Mouse (Mus musculus) forebrain, embryonic 14.5 days (tissue): ENCODE measurements at regions not wholly inside any gene's neighbourhood (a gene's known extent, or its start where the extent isn't known, plus 50 kb on each side); places are given as distances from the start of the nearest gene placed in this dataset.
"Not testable (repeated sequence)": the region's sequence is repeated elsewhere in the genome, so short reads cannot be mapped to it uniquely, and the experiment has no call there.

Experiments used
- ATAC-seq: fragments of 200-750 bp; cut with Nextera tagmentation; 2 replicates; pipeline ENCODE4 v1.8.0; 2017; ENCODE audit warnings: mild to moderate bottlenecking, moderate library complexity
- DNase-seq: peaks from one replicate; pipeline ENCODE4 v3.0.0-alpha.2; 2015; ENCODE audit warnings: low spot score
- H3K27ac ChIP-seq: fragments of 300-500 bp; sonication (generic); 2 replicates; pipeline ENCODE4 v1.5.1; 2014; ENCODE audit warnings: low read depth, mild to moderate bottlenecking, control low read depth, low read length, moderate library complexity
- H3K27me3 ChIP-seq: fragments of 300-500 bp; sonication (generic); replicated peaks from 2 replicates; pipeline ENCODE4 v1.6.1; 2014; ENCODE audit warnings: low read length, control low read depth, mixed read lengths; ENCODE audit not compliant: control insufficient read depth, insufficient read depth
- H3K36me3 ChIP-seq: fragments of 300-500 bp; sonication (generic); 2 replicates; pipeline ENCODE4 v1.6.1; 2014; ENCODE audit warnings: low read length, control low read depth; ENCODE audit not compliant: control insufficient read depth, insufficient read depth
- H3K4me1 ChIP-seq: fragments of 300-500 bp; sonication (generic); 2 replicates; pipeline ENCODE4 v1.6.1; 2014; ENCODE audit warnings: antibody characterized with exemption, low read length, control low read depth; ENCODE audit not compliant: control insufficient read depth, insufficient read depth
- H3K4me2 ChIP-seq: fragments of 300-500 bp; sonication (generic); 2 replicates; pipeline ENCODE4 v1.6.1; 2014; ENCODE audit warnings: mild to moderate bottlenecking, control low read depth, low read length
- H3K4me3 ChIP-seq: fragments of 300-500 bp; sonication (generic); 2 replicates; pipeline ENCODE4 v1.5.1; 2014; ENCODE audit warnings: low read depth, low read length, control low read depth
- H3K9ac ChIP-seq: fragments of 300-500 bp; sonication (generic); 2 replicates; pipeline ENCODE4 v1.6.1; 2014; ENCODE audit warnings: mild to moderate bottlenecking, low read length, control low read depth, moderate library complexity
- H3K9me3 ChIP-seq: fragments of 300-500 bp; sonication (generic); replicated peaks from 2 replicates; pipeline ENCODE4 v1.6.1; 2016; ENCODE audit warnings: low read length, control low read depth, mixed read lengths; ENCODE audit not compliant: control insufficient read depth
- WGBS: fragments of 180-500 bp; shearing (Covaris S2); extraction: QIAGEN DNeasy Blood & Tissue Kit; methylation state at CpG from one replicate; pipeline ENCODE4 v1.1.7; 2014; 5-methylcytosine and 5-hydroxymethylcytosine counted together

DNA sequence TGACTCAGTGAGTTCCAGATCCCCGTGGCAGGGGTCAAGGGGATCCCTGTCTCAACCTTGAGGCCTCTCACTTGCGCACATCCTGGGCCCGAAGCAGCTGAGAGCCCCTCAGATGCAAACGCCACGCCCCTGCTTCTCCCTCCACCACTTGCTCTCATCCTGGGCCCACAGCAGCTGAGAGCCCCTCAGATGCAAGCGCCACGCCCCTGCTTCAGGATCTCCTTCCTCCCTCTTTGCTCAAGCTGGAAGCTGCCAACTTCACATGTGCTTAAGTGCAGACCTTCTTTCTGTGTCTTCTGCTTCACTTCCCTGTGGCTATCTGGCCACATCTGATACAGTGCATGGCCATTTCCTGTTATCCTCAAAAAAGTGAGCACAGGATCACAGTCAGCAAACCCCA, 416.1 kb upstream of the Ercc4 start:
- DNase-seq (no peak), ATAC-seq (no peak)
- WGBS, result 79% methylated on average over 7 of the region's 7 CpGs
- no peak overlapping the region for H3K4me2 ChIP-seq
- no peak overlapping the region for H3K4me3 ChIP-seq
- no peaks in the 10 kb centered on the region for H3K4me1 ChIP-seq
- no peak overlapping the region for H3K9ac ChIP-seq
- no peaks in the 10 kb centered on the region for H3K36me3 ChIP-seq
- no peaks in the 10 kb centered on the region for H3K27me3 ChIP-seq
- H3K9me3 ChIP-seq, result no peaks in the 10 kb centered on the region
- H3K27ac ChIP-seq, result no peak overlapping the region

DNA sequence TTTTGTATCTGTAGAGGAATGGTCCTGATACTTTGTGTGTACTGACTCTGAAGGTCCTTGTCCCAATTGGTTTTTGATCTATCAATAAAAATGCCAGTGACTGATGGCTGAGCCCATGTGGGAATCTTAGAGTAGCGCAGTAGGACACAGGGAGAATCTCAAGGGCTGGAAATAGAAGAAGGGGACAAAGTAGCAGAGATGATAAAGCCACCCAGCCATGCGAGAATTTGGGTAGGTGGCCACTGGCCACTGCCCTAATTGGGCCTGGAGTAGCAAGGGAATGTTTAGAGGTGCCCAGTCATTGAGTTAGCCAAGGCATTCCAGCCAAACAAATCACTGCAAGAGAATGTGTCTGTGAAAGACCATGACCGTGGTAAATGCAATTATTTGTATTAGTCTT, 414.8 kb upstream of the Ercc4 start:
- DNase-seq, result no peak
- no peak overlapping the region for H3K9ac ChIP-seq
- H3K9me3 ChIP-seq, result no peaks in the 10 kb centered on the region
- H3K4me2 ChIP-seq, result no peak overlapping the region
- no peak for ATAC-seq
- H3K27ac ChIP-seq, result no peak overlapping the region
- WGBS, result 79% methylated on average over 3 of the region's 3 CpGs
- H3K4me1 ChIP-seq, result no peaks in the 10 kb centered on the region
- H3K27me3 ChIP-seq, result no peaks in the 10 kb centered on the region
- no peak overlapping the region for H3K4me3 ChIP-seq
- H3K36me3 ChIP-seq, result no peaks in the 10 kb centered on the region

DNA sequence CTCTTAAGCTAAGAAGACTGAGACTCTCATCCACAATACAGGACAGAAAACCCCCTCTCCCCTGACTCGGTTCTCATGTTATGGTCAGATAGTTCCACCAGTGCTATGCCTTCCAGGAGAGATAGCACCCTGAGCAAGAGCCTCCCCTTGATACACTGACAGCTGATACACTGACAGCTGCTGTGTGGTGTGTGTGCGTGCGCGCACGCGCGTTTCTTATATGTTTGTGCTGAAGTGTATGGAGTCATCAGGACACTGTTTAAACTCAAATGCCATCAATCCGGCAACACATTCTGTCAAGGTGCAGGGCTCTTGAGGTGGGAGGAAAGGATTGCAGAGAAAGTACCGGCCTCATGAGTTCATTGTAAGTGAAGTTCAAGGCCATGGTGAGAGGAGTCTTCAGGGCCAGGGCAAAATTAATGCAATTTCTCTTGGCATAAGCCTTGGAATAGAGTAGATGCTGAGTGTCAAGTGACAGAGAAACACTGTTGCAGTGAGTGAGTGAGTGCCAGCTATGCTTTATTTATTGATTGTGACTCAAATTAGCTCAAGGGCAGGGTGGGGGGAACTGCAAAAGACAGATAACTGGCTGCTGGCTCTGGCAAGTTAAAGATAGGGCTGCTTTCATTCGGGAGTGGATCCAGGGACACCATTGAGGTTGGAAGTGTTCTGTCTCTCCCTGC, 412.4 kb upstream of the Ercc4 start:
- Histone ChIP-seq H3K9me3 (no peaks in the 10 kb centered on the region), H3K27me3 (no peaks in the 10 kb centered on the region), H3K4me3 (no peak overlapping the region), H3K27ac (no peak overlapping the region), H3K4me2 (no peak overlapping the region), H3K36me3 (no peaks in the 10 kb centered on the region), H3K9ac (no peak overlapping the region), H3K4me1 (no peaks in the 10 kb centered on the region)
- ATAC-seq (no peak), DNase-seq (no peak)
- 91% methylated on average over 10 of the region's 10 CpGs for WGBS

DNA sequence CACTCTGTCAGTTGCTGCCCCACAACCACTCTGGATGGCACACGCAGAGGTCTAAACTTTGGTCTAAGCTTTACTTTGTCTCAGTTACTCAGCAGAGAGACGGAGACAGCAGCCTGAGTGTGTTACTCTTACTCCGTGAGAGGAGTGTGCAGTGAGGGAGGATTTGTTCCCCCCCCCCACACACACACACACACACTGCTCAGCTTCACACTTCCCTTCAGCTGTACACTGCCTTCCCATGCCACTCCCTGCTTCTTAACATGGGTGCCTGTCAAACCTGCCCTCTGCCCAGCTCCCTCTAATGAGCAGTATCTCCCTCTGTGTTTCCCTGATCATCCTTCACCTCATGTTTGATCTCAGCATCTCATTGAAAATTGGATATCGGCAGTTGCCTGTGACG, 409.9 kb upstream of the Ercc4 start:
- no peaks in the 10 kb centered on the region for H3K36me3 ChIP-seq
- peak; percentile 72; the same call in 1 of the 2 replicates for ATAC-seq
- H3K4me2 ChIP-seq, result no peak overlapping the region
- H3K9me3 ChIP-seq, result no peaks in the 10 kb centered on the region
- H3K27me3 ChIP-seq, result no peaks in the 10 kb centered on the region
- 28% methylated on average over 5 of the region's 5 CpGs for WGBS
- H3K4me1 ChIP-seq, result no peaks in the 10 kb centered on the region
- H3K4me3 ChIP-seq, result no peak overlapping the region
- H3K27ac ChIP-seq, result no peak overlapping the region
- no peak overlapping the region for H3K9ac ChIP-seq
- DNase-seq, result no peak

DNA sequence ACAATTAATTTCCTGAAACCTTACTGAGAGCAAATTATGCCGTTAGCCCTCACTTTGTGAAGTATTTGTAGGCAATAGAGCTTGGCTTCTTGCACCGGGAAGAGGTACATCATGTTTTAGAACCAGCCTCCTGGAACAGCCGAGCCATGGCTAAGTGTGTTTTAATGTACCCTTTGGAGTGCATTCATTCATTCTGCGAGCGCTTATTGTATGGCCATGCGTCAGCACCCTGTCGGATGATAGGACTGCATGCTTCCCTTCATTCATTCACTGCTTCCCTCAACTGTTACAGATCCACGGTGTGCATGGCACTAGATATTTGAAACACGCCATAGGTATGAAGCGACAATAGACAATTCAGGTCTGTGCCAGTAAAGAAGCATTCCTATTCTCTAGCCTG, 409.4 kb upstream of the Ercc4 start:
- WGBS, result 41% methylated on average over 10 of the region's 10 CpGs
- H3K4me1 ChIP-seq, result no peaks in the 10 kb centered on the region
- H3K4me2 ChIP-seq, result no peak overlapping the region
- H3K9me3 ChIP-seq, result no peaks in the 10 kb centered on the region
- no peak overlapping the region for H3K27ac ChIP-seq
- no peak overlapping the region for H3K4me3 ChIP-seq
- H3K9ac ChIP-seq, result no peak overlapping the region
- no peak for ATAC-seq
- no peak for DNase-seq
- H3K36me3 ChIP-seq, result no peaks in the 10 kb centered on the region
- no peaks in the 10 kb centered on the region for H3K27me3 ChIP-seq

DNA sequence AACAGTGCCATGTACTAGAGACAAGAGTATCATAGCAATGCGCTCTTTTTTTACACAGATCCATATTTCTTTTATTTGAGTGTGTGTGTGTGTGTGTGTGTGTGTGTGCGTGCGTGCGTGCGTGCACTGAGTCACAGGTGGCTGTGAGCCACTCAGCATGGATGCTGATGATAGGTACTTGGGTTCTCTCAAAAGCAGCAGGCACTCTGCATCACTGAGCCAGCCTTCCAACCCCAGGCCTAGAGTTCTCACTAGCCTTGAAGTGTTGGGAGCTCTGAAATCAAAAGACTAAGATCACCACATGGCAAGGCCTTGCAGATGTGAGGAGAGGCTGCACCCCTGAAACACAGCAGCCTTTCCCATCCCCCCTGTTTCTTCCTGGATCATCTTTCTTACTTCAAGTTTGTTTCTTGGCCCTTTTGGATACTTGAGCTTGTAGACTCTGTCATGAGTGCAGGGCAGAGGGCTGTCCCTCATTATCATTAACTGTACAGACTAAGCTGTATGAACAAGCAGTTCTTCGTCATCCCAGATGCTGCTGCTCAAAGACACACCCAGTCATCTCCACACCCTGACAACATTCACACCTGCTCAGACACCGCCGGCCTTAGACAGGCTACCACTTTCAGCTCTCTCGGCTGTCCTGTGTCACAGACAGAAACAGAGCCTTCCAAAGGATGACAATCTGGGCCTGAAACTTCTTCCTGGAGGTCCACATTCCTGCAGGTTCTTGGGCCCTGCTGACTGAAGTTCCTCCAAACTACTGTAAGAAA, 405.5 kb upstream of the Ercc4 start:
- ATAC-seq (no peak), DNase-seq (no peak)

DNA sequence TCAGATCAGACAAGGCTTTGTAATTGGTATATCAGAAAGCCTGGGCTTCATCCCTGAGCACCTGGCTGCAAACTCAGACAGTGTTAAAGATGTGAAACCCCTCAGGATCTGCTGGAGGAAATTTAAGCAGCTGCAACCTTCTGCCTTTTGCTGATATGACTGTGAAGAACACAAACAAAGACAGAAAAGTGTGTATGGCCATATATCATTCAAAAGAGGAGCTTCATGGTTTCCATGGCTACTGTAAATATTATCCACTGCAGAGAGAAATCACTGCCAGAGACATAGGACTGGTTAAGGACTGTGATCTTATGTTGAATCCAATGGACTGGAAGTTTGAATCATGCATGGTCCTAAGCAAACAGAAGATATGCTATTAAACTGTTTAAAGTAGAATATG, 402.6 kb upstream of the Ercc4 start:
- Histone ChIP-seq H3K9me3 (no peaks in the 10 kb centered on the region), H3K36me3 (no peaks in the 10 kb centered on the region), H3K27me3 (no peaks in the 10 kb centered on the region), H3K4me1 (no peaks in the 10 kb centered on the region), H3K9ac (no peak overlapping the region), H3K4me2 (no peak overlapping the region), H3K27ac (no peak overlapping the region), H3K4me3 (no peak overlapping the region)
- DNase-seq (no peak), ATAC-seq (no peak)

More for the DNA sequence above, 405.5 kb upstream of the Ercc4 start:
- H3K9me3 ChIP-seq, result no peaks in the 10 kb centered on the region
- no peaks in the 10 kb centered on the region for H3K36me3 ChIP-seq
- no peak overlapping the region for H3K9ac ChIP-seq
- no peak overlapping the region for H3K27ac ChIP-seq
- no peak overlapping the region for H3K4me3 ChIP-seq
- no peak overlapping the region for H3K4me2 ChIP-seq
- no peaks in the 10 kb centered on the region for H3K4me1 ChIP-seq
- WGBS, result 92% methylated on average over 9 of the region's 9 CpGs
- no peaks in the 10 kb centered on the region for H3K27me3 ChIP-seq

DNA sequence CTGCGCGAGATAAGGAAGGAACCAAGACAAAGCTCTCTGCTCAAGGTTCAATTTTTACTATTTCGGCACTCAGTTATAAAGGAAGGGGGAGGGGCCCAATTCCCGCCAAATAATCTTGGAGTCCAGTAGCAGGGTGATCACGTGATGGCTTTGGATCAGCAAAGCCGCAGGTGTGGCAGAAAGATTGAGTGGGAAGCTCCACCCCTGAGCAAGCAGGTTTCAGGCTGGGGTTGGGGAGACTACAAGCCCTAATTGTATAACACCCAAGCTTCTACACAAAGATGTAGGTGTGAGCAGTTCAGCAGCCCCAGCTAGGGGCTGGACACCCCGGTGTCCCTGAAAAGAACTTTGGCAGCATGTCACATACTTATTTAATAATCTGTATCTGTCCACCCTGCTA, 388.1 kb upstream of the Ercc4 start:
- not testable (repeated sequence) for H3K27ac ChIP-seq, ATAC-seq, H3K4me3 ChIP-seq, DNase-seq, H3K4me2 ChIP-seq, H3K36me3 ChIP-seq, H3K4me1 ChIP-seq, H3K27me3 ChIP-seq, H3K9ac ChIP-seq, H3K9me3 ChIP-seq
- 84% methylated on average over 4 of the region's 7 CpGs for WGBS

DNA sequence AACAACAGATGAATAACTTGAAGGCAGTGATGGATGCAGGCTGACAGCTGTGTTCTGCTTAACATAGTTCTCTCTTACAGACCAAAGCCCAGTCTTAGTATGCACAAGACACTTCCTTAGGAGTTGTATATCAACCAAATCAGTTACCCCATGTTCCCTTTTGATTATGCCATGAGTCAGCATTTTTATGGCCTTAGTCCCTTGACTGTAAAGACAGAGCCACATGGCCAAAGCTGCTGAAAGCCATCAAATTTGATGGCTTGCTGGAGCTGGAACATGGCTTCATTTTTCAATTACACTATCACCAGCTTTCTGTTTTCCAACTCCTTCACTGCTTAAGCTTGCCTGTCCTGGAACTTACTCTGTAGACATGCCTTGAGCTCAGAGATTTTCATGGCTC, 383.4 kb upstream of the Ercc4 start:
- Histone ChIP-seq H3K36me3 (no peaks in the 10 kb centered on the region), H3K9ac (no peak overlapping the region), H3K9me3 (no peaks in the 10 kb centered on the region), H3K4me2 (no peak overlapping the region), H3K4me1 (no peaks in the 10 kb centered on the region), H3K27ac (no peak overlapping the region), H3K4me3 (no peak overlapping the region), H3K27me3 (no peaks in the 10 kb centered on the region)
- DNase-seq (no peak), ATAC-seq (no peak)
